In the genomic region with DNA sequence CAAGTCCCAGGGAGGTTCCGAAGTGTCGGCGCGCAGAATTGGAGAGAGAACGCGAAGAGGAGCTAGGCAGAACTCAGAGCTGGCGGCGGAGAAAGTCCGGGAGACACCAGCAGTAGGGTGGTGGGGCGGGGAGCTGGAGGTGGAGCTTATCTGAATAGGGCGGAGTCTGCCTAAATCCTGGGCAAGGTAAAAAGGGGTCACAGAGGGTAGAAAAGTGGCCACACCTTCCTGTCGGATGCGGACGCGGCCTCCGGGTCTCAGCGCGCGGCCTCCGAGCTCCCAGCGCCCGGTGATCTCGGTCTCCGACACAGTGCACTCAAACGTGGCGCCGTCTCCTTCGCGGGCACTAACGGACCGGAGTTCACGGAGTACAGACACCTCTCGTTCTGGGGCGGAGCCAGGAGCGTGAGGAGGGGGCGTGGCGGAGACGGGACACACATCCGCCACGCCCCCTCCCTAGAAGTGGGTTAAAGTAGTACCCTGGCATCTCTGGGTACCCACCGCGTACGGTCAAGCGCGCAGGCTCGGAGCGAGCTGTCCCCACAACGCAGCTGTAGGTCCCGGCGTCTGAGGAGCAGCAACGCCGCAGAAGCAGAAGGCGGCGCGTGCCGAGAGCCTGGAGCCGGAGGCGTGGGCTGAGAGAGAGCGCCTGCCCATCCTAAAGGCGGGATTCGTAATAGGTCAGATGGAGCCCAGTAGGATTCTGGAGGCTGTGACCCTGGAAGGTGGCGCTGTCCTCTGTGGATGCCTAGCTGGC, we compare ENCODE assay signal across 8 mouse cellular contexts. TPM values are rescaled to one million over a fixed set of nuclear protein-coding genes. Genes with fewer than 3 reads are reported as not detected.
DNase-seq lines count a peak whose midpoint lies in the region; ATAC-seq and TF ChIP-seq lines count a peak whose summit lies in the region.

No protein-coding gene starts in this region.

- no peak for TF ChIP-seq POLR2A in liver, adult 2 months (IDR thresholded peaks at IDR 0.05; ENCODE audit: extremely low read depth, insufficient read depth, low read length)

- DNase-seq in gastrocnemius, postnatal 10 days, result peak; percentile 58
- no peak for DNase-seq in gastrocnemius, adult 18-20 months (ENCODE audit: low spot score)
- DNase-seq in cerebellum, adult 8-10 months, result peak; percentile 85
- DNase-seq in kidney, adult 11 months, result peak; percentile 82
- DNase-seq in liver, adult 2 months (ENCODE audit: extremely low read depth, low read depth, low spot score), result peak; percentile 18
- DNase-seq in midbrain, postnatal 0 days (ENCODE audit: low spot score), result peak; percentile 74
- peak; percentile 78 for DNase-seq in stomach, postnatal 0 days (ENCODE audit: low spot score)

- TF ChIP-seq CTCF in liver, adult 2 months (IDR thresholded peaks at IDR 0.05; ENCODE audit: low read depth, low read length), result no peak
- TF ChIP-seq CTCF in midbrain, postnatal 0 days (IDR thresholded peaks at IDR 0.05), result peak; percentile 46; the same call in 1 of the 2 replicates
- TF ChIP-seq CTCF in stomach, postnatal 0 days (IDR thresholded peaks at IDR 0.05; ENCODE audit: low read depth), result peak; percentile 47

- no peaks in the 10 kb centered on the region for H3K36me3 ChIP-seq in liver, adult 2 months (ENCODE audit: control insufficient read depth, insufficient read depth, low read length)
- peaks cover 43% of the 10 kb centered on the region for H3K36me3 ChIP-seq in midbrain, postnatal 0 days (ENCODE audit: insufficient read depth, low read length)
- H3K36me3 ChIP-seq in stomach, postnatal 0 days (ENCODE audit: control insufficient read depth, insufficient read depth, low read length), result peaks cover 5% of the 10 kb centered on the region; the same call in 1 of the 2 replicates

- H3K4me2 ChIP-seq in midbrain, postnatal 0 days (ENCODE audit: low read depth, low read length, poor library complexity, severe bottlenecking), result peak overlapping the region; percentile 92
- peak overlapping the region; percentile 79 for H3K4me2 ChIP-seq in stomach, postnatal 0 days (replicated peaks; ENCODE audit: low read depth)

- peaks cover 7% of the 10 kb centered on the region for H3K27me3 ChIP-seq in liver, adult 2 months (ENCODE audit: control insufficient read depth, insufficient read depth, low read length)
- H3K27me3 ChIP-seq in midbrain, postnatal 0 days (ENCODE audit: insufficient read depth, low read length), result peaks cover 9% of the 10 kb centered on the region
- peaks cover 2% of the 10 kb centered on the region; the same call in 1 of the 2 replicates for H3K27me3 ChIP-seq in stomach, postnatal 0 days (ENCODE audit: control insufficient read depth, insufficient read depth, low read length)

- no peaks in the 10 kb centered on the region for H3K9me3 ChIP-seq in midbrain, postnatal 0 days (ENCODE audit: low read length)
- no peaks in the 10 kb centered on the region for H3K9me3 ChIP-seq in stomach, postnatal 0 days (ENCODE audit: control insufficient read depth, low read length)

- H3K4me1 ChIP-seq in liver, adult 2 months (ENCODE audit: control insufficient read depth, insufficient read depth, low read length), result no peaks in the 10 kb centered on the region
- no peaks in the 10 kb centered on the region for H3K4me1 ChIP-seq in midbrain, postnatal 0 days (ENCODE audit: insufficient read depth, low read length)
- peaks cover 3% of the 10 kb centered on the region; the same call in 1 of the 2 replicates for H3K4me1 ChIP-seq in stomach, postnatal 0 days (replicated peaks; ENCODE audit: control insufficient read depth, insufficient read depth)

- H3K27ac ChIP-seq in liver, adult 2 months (replicated peaks; ENCODE audit: insufficient read depth, low read depth, low read length), result no peak overlapping the region
- H3K27ac ChIP-seq in midbrain, postnatal 0 days (ENCODE audit: low read depth, low read length), result no peak overlapping the region
- no peak overlapping the region for H3K27ac ChIP-seq in stomach, postnatal 0 days (replicated peaks)

- no peak for TF ChIP-seq EP300 in stomach, postnatal 0 days (optimal IDR thresholded peaks at IDR 0.05)

- 0 out of 2 replicates have a peak overlapping the region, but pooled peaks have one; percentile 13 for H3K9ac ChIP-seq in liver, adult 2 months (ENCODE audit: low read depth, low read length)
- H3K9ac ChIP-seq in midbrain, postnatal 0 days (replicated peaks; ENCODE audit: low read length, poor library complexity, severe bottlenecking), result peak overlapping the region; percentile 46
- H3K9ac ChIP-seq in stomach, postnatal 0 days (ENCODE audit: low read length), result no peak overlapping the region

- ATAC-seq in frontal cortex, adult (ENCODE audit: low TSS enrichment), result peak; percentile 39
- peak; percentile 41 for ATAC-seq in midbrain, postnatal 0 days (ENCODE audit: low FRiP score)
- peak; percentile 63 for ATAC-seq in stomach, postnatal 0 days (ENCODE audit: low FRiP score, low TSS enrichment)

- peak overlapping the region; percentile 47 for H3K4me3 ChIP-seq in liver, adult 2 months (ENCODE audit: insufficient read depth, low read depth, low read length)
- H3K4me3 ChIP-seq in midbrain, postnatal 0 days (ENCODE audit: low read depth, low read length), result peak overlapping the region; percentile 48
- peak overlapping the region; percentile 48 for H3K4me3 ChIP-seq in stomach, postnatal 0 days (ENCODE audit: low read depth, low read length)

- 18% methylated on average over 62 of the region's 62 CpGs for WGBS in liver, adult 2 months
- 1% methylated on average over 61 of the region's 62 CpGs for WGBS in midbrain, postnatal 0 days
- under 1% methylated on average over 62 of the region's 62 CpGs for WGBS in stomach, postnatal 0 days

- H3K79me2 ChIP-seq in liver, adult 2 months (ENCODE audit: control insufficient read depth, insufficient read depth, low read length), result no peaks in the 10 kb centered on the region

RNA-seq across cellular contexts. Expression of a gene that starts 8.3 kb away (rescaled TPM):
- total RNA-seq in gastrocnemius, postnatal 10 days (2021), result under 1 TPM; 0.68 to 0.87 TPM
- total RNA-seq in gastrocnemius, adult 18-20 months (2021), result under 1 TPM in 1 of 2 experiments, not detected in 1; 0.36 TPM
- 0.55 TPM in 1 of 2 replicates, not detected in the other for total RNA-seq in liver, adult 2 months (2014; rRNA removed)
- 0.06 and 0.15 TPM in 2 replicates for polyA plus RNA-seq in liver, adult 2 months (2012; rRNA removed)
- 52.4 and 57.8 TPM in 2 replicates for total RNA-seq in midbrain, postnatal 0 days (2014; rRNA removed)
- 49.4 and 50.4 TPM in 2 replicates for polyA plus RNA-seq in midbrain, postnatal 0 days (2015; fragmentation: Nextera tagmentation; extraction: Ambion mirVana)
- polyA plus RNA-seq in stomach, postnatal 0 days (2015; fragmentation: Nextera tagmentation; extraction: Ambion mirVana), result 1.4 and 1.7 TPM in 2 replicates

RNA-seq across cellular contexts. Expression of a gene that starts 8.5 kb away (rescaled TPM):
- total RNA-seq in gastrocnemius, postnatal 10 days (2021), result 10 to 100 TPM; 22.2 to 32.0 TPM
- 1 to 10 TPM; 3.7 to 4.4 TPM for total RNA-seq in gastrocnemius, adult 18-20 months (2021)
- 1.4 and 1.9 TPM in 2 replicates for total RNA-seq in liver, adult 2 months (2014; rRNA removed)
- 2.9 and 3.4 TPM in 2 replicates for polyA plus RNA-seq in liver, adult 2 months (2012; rRNA removed)
- 125 and 132 TPM in 2 replicates for total RNA-seq in midbrain, postnatal 0 days (2014; rRNA removed)
- polyA plus RNA-seq in midbrain, postnatal 0 days (2015; fragmentation: Nextera tagmentation; extraction: Ambion mirVana), result 60.0 and 60.8 TPM in 2 replicates
- 24.6 and 25.2 TPM in 2 replicates for polyA plus RNA-seq in stomach, postnatal 0 days (2015; fragmentation: Nextera tagmentation; extraction: Ambion mirVana)

RNA-seq across cellular contexts. Expression of a gene that starts 18.7 kb away (rescaled TPM):
- total RNA-seq in gastrocnemius, postnatal 10 days (2021), result 100 to 1,000 TPM; 107 to 122 TPM
- total RNA-seq in gastrocnemius, adult 18-20 months (2021), result 10 to 100 TPM; 25.0 to 30.0 TPM
- 0.65 and 1.5 TPM in 2 replicates for total RNA-seq in liver, adult 2 months (2014; rRNA removed)
- polyA plus RNA-seq in liver, adult 2 months (2012; rRNA removed), result 0.51 and 1.3 TPM in 2 replicates
- 40.7 and 45.9 TPM in 2 replicates for total RNA-seq in midbrain, postnatal 0 days (2014; rRNA removed)
- polyA plus RNA-seq in midbrain, postnatal 0 days (2015; fragmentation: Nextera tagmentation; extraction: Ambion mirVana), result 24.2 TPM in 2 replicates
- polyA plus RNA-seq in stomach, postnatal 0 days (2015; fragmentation: Nextera tagmentation; extraction: Ambion mirVana), result 17.9 and 21.2 TPM in 2 replicates

RNA-seq across cellular contexts. Expression of a gene that starts 19.3 kb away (rescaled TPM):
- 10 to 100 TPM; 11.9 to 12.8 TPM for total RNA-seq in gastrocnemius, postnatal 10 days (2021)
- total RNA-seq in gastrocnemius, adult 18-20 months (2021), result 1 to 10 TPM; 1.1 to 1.7 TPM
- total RNA-seq in liver, adult 2 months (2014; rRNA removed), result not detected in 2 replicates
- polyA plus RNA-seq in liver, adult 2 months (2012; rRNA removed), result 0.44 and 0.53 TPM in 2 replicates
- 30.9 and 33.3 TPM in 2 replicates for total RNA-seq in midbrain, postnatal 0 days (2014; rRNA removed)
- polyA plus RNA-seq in midbrain, postnatal 0 days (2015; fragmentation: Nextera tagmentation; extraction: Ambion mirVana), result 22.5 and 23.2 TPM in 2 replicates
- 4.7 and 6.1 TPM in 2 replicates for polyA plus RNA-seq in stomach, postnatal 0 days (2015; fragmentation: Nextera tagmentation; extraction: Ambion mirVana)

RNA-seq across cellular contexts. Expression of a gene that starts 33.7 kb away (rescaled TPM):
- total RNA-seq in gastrocnemius, postnatal 10 days (2021), result 1 to 10 TPM; 7.5 to 8.9 TPM
- 1 to 10 TPM; 7.1 to 7.9 TPM for total RNA-seq in gastrocnemius, adult 18-20 months (2021)
- 3.2 and 3.3 TPM in 2 replicates for total RNA-seq in liver, adult 2 months (2014; rRNA removed)
- 5.4 and 7.8 TPM in 2 replicates for polyA plus RNA-seq in liver, adult 2 months (2012; rRNA removed)
- 28.8 and 32.7 TPM in 2 replicates for total RNA-seq in midbrain, postnatal 0 days (2014; rRNA removed)
- polyA plus RNA-seq in midbrain, postnatal 0 days (2015; fragmentation: Nextera tagmentation; extraction: Ambion mirVana), result 15.6 and 16.9 TPM in 2 replicates
- polyA plus RNA-seq in stomach, postnatal 0 days (2015; fragmentation: Nextera tagmentation; extraction: Ambion mirVana), result 6.7 and 6.8 TPM in 2 replicates

Comparison
In these comparisons a context has a peak if more than half of its experiments do, and no peak if none do; other contexts are left out.
1. RNA of a gene that starts 8.3 kb away (total RNA-seq): 52.4 to 57.8 TPM in midbrain, postnatal 0 days; 0.68 to 0.87 TPM in gastrocnemius, postnatal 10 days, 0.55 TPM in liver, adult 2 months and 0.36 TPM in gastrocnemius, adult 18-20 months; every median in the first group is over 10 times any median in the second.
2. RNA of a gene that starts 18.7 kb away (total RNA-seq): 107 to 122 TPM in gastrocnemius, postnatal 10 days, 40.7 to 45.9 TPM in midbrain, postnatal 0 days and 25.0 to 30.0 TPM in gastrocnemius, adult 18-20 months; 0.65 to 1.5 TPM in liver, adult 2 months; every median in the first group is over 10 times any median in the second.
3. Peak in every context shown above with its lines, with median percentiles within 50 percentile points of each other: ATAC-seq and H3K4me3 ChIP-seq.